In the genomic region with DNA sequence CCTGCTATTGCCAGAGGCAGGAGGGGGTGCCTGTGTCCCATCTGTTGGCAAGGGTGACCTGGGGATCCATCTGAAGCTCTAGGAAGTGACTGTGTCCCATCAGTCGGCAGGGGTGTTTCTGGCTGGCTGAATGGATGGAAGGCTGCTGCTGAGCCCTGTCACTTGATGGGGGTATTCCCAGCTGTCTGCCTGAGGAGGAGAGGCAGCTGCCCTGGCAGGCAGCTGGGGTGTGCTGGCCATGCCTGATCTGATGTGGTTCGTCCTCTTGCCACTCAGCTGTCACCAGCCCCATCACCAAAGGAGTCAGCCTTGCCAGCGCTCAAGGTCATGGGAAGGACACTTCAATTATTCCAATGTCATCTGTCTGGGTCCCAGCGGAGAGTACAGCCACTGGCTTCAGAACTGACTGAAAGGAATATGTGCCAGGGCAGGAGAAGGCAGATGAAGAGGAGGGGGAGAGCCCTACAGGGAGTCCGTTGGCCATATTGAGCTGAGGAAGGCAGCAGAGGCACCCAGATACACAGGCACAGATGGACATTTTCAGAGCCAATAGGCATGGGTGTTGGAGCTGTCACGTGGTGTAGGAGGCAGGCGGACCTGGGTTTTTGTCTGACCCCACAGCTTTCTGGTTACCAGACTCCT, we compare ENCODE assay signal across 15 mouse cellular contexts.
DNase-seq lines count a peak whose midpoint lies in the region; ATAC-seq and TF ChIP-seq lines count a peak whose summit lies in the region.
"Had no signal": no experiment of that assay in that cellular context is flagged by ENCODE, and none has a peak within 500 bp of the region (broad histone marks: within the 10 kb centered on the region; RNA-seq: fewer than 3 reads in every experiment).

No protein-coding gene starts in this region.

- H3K27me3 ChIP-seq in kidney, embryonic 14.5 days (ENCODE audit: control insufficient read depth, insufficient read depth, low read length): peaks cover 12% of the 10 kb centered on the region
- peaks cover 78% of the 10 kb centered on the region for H3K27me3 ChIP-seq in hindbrain, embryonic 12.5 days
- no peaks in the 10 kb centered on the region for H3K27me3 ChIP-seq in myocyte (ENCODE audit: control insufficient read depth, insufficient read depth, insufficient read length)
- H3K27me3 ChIP-seq: CH12.LX had no signal

- 64% methylated on average over 7 of the region's 7 CpGs for WGBS in kidney, embryonic 14.5 days
- WGBS in hindbrain, embryonic 12.5 days: 61% methylated on average over 7 of the region's 7 CpGs

- no peak overlapping the region for H3K9ac ChIP-seq in kidney, embryonic 14.5 days (ENCODE audit: low read depth, low read length)
- H3K9ac ChIP-seq in hindbrain, embryonic 12.5 days: no peak overlapping the region
- H3K9ac ChIP-seq: liver, embryonic 15.5 days had no signal

- no peak overlapping the region for H3K4me2 ChIP-seq in kidney, embryonic 14.5 days (replicated peaks; ENCODE audit: low read depth, low read length)
- H3K4me2 ChIP-seq in hindbrain, embryonic 12.5 days (replicated peaks): no peak overlapping the region
- H3K4me2 ChIP-seq in myocyte (ENCODE audit: low read depth): no peak overlapping the region
- H3K4me2 ChIP-seq: liver, embryonic 15.5 days had no signal

- no peak for TF ChIP-seq POLR2A in myocyte (IDR thresholded peaks at IDR 0.05; ENCODE audit: insufficient read length, low read depth)

- no peak overlapping the region for H3K4me3 ChIP-seq in kidney, embryonic 14.5 days (ENCODE audit: low read length)
- no peak overlapping the region for H3K4me3 ChIP-seq in hindbrain, embryonic 12.5 days
- H3K4me3 ChIP-seq in myocyte: no peak overlapping the region
- H3K4me3 ChIP-seq: left cerebral cortex, adult 2 months; liver, embryonic 15.5 days had no signal

- H3K4me1 ChIP-seq in kidney, embryonic 14.5 days (ENCODE audit: control insufficient read depth, insufficient read depth, low read length): no peaks in the 10 kb centered on the region
- H3K4me1 ChIP-seq in hindbrain, embryonic 12.5 days: peaks cover 19% of the 10 kb centered on the region
- H3K4me1 ChIP-seq: liver, embryonic 15.5 days had no signal

- no peak overlapping the region for H3K27ac ChIP-seq in kidney, embryonic 14.5 days (ENCODE audit: low read depth, low read length)
- no peak overlapping the region for H3K27ac ChIP-seq in hindbrain, embryonic 12.5 days
- H3K27ac ChIP-seq: left cerebral cortex, adult 2 months; liver, embryonic 15.5 days had no signal

- no peak overlapping the region for H3ac ChIP-seq in myocyte (ENCODE audit: control insufficient read depth, insufficient read length)

- no peak for DNase-seq in kidney, adult 9 months
- peak; percentile 48 for DNase-seq in retina, postnatal 1 day
- no peak for DNase-seq in retina, embryonic 14.5 days (ENCODE audit: low spot score)
- DNase-seq in adrenal gland, adult 2 months: no peak
- no peak for DNase-seq in thymus, postnatal 36 days
- DNase-seq: adrenal gland, postnatal 14 days; cerebellum, adult 11-12 months; kidney, adult 11 months had no signal

- 0 out of 2 replicates have a peak, but pooled peaks have one; percentile 30 for ATAC-seq in kidney, embryonic 14.5 days (ENCODE audit: low FRiP score, low TSS enrichment)
- ATAC-seq in hindbrain, embryonic 12.5 days (ENCODE audit: low FRiP score): peak; percentile 77
- ATAC-seq: Patski had no signal

- no peaks in the 10 kb centered on the region for H3K36me3 ChIP-seq in kidney, embryonic 14.5 days (ENCODE audit: control insufficient read depth, insufficient read depth, low read length)
- H3K36me3 ChIP-seq in hindbrain, embryonic 12.5 days: no peaks in the 10 kb centered on the region
- H3K36me3 ChIP-seq in myocyte (ENCODE audit: control insufficient read depth, insufficient read depth): no peaks in the 10 kb centered on the region
- H3K36me3 ChIP-seq: liver, embryonic 15.5 days had no signal

- H3K9me3 ChIP-seq in kidney, embryonic 14.5 days (ENCODE audit: control insufficient read depth, low read length): no peaks in the 10 kb centered on the region
- H3K9me3 ChIP-seq in hindbrain, embryonic 12.5 days (replicated peaks): no peaks in the 10 kb centered on the region
- H3K9me3 ChIP-seq: liver, embryonic 15.5 days had no signal

- H3K79me2 ChIP-seq in myocyte (ENCODE audit: control insufficient read depth, insufficient read depth): no peaks in the 10 kb centered on the region

TF ChIP-seq in myocyte, 11 proteins besides CTCF, POLR2A, EP300 and RAD21:
- peak; percentile 89 to 100 (median 97) for TF ChIP-seq MYOG (IDR thresholded peaks at IDR 0.05; ENCODE audit: control insufficient read depth in 1 of 3, insufficient read depth in 1 of 3, insufficient read length in 2 of 3, low read depth in 2 of 3)
- TF ChIP-seq TCF3 (IDR thresholded peaks at IDR 0.05; ENCODE audit: insufficient read length, low read depth): peak; percentile 94
- peak; percentile 67 for TF ChIP-seq TCF12 (IDR thresholded peaks at IDR 0.05; ENCODE audit: insufficient read depth, poor library complexity, severe bottlenecking)
- no peak for TF ChIP-seq REST (IDR thresholded peaks at IDR 0.05; ENCODE audit: insufficient read depth, insufficient read length)
- peak; percentile 57 to 99 (median 97) for TF ChIP-seq MYOD1 (IDR thresholded peaks at IDR 0.05; ENCODE audit: control insufficient read depth in 1 of 3, insufficient read length in 2 of 3, low read depth in 2 of 3)
